Mouse (Mus musculus): ENCODE measurements around the gene Cbl. TPM values are rescaled to one million over a fixed set of nuclear protein-coding genes. Genes with fewer than 3 reads are reported as not detected.

Gene Cbl
- total RNA-seq, 1 experiment from 2014 or later = 32.7 TPM

DNA sequence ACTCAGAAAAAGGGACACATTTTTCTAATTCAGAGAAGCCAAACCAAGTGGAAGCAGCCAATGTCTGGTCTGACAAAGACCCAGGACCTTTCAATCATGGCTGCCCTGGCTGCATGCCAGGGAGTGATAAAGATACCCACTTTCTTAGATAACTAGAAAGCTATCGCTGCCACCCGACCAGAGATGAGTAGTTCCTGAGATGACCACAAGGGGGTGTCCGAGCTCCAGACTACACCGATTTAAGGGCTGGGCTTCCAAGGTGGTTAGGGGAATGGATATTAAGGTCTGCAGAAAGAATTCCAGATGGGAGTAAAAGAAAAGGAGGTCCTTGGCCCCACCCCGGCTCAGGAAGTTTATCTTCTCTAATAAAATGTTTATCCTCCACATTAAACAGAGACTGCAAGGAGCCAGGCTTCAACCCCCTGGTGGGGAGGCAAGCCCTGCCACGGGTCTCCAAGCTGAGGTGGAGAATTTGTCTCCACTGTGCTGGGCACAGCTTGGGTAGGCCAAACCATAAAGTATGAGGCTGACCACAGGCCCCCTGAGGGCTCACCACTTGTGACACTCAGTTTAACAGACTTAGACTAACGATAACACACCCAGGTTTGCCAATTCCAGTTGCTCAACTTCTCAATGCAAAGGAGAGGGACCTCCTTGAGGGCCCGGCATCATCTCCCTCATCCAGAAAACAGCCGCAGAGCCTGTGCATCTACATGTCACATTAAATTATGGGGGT is 124.3 kb downstream of the Cbl start:
- peak; percentile 32; the same call in 1 of the 2 replicates for ATAC-seq (replicated peaks; ENCODE audit: low read depth, poor library complexity, severe bottlenecking)

DNA sequence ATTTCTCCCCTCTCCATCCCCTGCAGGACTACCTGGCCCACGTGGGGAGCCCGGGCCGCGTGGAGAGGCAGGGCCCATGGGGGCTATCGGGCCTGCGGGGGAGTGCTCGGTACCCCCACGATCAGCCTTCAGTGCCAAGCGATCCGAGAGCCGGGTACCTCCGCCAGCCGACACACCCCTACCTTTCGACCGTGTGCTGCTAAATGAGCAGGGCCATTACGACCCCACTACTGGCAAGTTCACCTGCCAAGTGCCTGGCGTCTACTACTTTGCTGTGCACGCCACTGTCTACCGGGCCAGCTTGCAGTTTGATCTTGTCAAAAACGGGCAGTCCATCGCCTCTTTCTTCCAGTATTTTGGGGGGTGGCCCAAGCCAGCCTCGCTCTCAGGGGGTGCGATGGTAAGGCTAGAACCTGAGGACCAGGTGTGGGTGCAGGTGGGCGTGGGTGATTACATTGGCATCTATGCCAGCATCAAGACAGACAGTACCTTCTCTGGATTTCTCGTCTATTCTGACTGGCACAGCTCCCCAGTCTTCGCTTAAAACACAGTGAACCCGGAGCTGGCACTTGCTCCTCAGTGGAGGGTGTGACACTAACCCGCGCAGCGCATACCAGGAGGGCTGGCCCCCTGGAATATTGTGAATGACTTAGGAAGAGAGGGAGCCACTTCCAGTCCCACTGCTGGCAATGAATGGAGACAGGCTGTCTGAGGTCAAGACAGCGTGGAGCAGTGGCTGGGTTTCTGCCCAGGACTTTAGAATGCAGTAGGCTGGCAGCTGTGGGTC is 125.4 kb downstream of the Cbl start:
- ATAC-seq (replicated peaks; ENCODE audit: low read depth, poor library complexity, severe bottlenecking) = no peak

DNA sequence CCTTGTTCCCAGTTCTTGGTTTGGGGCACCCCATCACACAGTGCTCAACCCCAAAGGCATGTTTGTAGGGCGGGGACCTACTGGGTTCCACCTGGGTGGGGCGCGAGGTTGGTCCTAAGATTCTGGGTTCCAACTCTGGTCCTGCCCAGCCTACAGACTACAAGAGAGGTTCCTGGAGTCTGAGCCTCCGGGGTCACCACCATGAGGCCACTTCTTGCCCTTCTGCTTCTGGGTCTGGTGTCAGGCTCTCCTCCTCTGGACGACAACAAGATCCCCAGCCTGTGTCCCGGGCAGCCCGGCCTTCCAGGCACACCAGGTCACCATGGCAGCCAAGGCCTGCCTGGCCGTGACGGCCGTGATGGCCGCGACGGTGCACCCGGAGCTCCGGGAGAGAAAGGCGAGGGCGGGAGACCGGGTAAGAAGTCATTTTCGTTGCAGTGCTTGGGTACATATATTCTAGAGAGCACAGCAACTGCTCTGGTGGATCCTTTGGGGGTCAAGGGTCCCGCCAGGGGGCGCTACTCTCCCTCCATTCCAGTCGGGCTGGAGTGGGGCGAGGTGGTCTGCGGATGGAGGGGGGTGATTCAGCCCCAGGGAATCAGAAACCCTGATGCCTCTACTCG is 126.2 kb downstream of the Cbl start:
- ATAC-seq (replicated peaks; ENCODE audit: low read depth, poor library complexity, severe bottlenecking) = no peak

DNA sequence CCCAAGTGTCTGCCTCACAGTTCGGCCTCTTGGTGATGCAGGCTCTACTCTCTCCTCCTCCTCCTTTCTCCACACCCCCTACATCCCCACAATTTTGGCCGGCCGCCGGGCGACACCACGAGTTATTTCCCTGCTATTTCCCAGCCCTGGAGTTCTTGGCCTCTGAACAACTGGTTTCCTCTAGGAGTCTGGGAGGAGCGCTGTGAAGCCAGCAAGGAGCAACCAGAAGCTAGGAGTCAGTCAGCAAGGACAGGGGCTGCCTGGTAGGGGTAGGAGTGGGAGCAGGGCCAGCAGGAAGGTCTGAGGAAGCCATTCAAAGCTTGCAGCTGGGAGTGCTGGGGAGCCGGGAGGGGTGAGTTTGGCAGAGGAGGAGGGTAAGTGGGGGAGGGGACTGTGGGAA is 126.7 kb downstream of the Cbl start, which contains the start of gene C1qtnf5:
TSS of gene C1qtnf5 (plus strand) at position 136 of the 400 bp plus-strand sequence.
- no peak for ATAC-seq (replicated peaks; ENCODE audit: low read depth, poor library complexity, severe bottlenecking)

DNA sequence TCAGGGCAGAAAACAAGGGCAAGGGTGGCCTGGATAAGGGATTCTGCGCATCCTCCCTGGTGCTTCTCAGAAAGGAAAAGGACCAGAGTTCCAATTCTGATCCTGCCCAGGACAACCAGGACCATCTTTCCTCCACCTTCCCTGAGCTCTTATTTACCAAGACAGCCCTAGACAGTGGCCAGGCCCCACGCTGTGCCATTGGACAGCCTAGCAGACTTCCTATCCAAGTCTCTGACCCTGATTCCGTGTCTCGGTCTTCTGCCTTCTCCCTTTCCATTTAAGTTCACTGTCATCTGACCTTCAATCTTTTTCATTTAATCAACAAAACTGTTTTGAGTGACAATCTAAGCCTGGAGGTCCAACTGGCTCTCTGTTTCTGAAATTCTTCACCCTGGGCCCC is 127.3 kb downstream of the Cbl start:
- no peak for ATAC-seq (replicated peaks; ENCODE audit: low read depth, poor library complexity, severe bottlenecking)

DNA sequence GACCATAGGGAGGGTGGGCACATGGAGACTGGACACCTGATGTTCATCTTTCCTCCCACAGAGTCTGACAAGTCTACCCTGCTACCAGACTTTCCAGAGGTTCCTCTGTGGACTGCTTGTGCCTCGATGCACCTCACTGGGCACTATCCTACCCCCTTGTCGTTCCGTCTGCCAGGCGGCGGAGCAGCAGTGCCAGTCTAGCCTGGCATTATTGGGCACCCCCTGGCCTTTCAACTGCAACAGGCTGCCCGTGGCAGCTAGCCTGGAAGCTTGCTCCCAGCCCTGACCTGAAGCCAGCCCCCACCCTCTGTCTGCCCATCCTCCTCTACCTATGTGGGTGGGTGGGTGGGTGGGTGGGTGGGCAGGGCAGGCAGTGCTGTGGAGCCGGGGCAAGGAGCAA is 127.7 kb downstream of the Cbl start:
- no peak for ATAC-seq (replicated peaks; ENCODE audit: low read depth, poor library complexity, severe bottlenecking)

DNA sequence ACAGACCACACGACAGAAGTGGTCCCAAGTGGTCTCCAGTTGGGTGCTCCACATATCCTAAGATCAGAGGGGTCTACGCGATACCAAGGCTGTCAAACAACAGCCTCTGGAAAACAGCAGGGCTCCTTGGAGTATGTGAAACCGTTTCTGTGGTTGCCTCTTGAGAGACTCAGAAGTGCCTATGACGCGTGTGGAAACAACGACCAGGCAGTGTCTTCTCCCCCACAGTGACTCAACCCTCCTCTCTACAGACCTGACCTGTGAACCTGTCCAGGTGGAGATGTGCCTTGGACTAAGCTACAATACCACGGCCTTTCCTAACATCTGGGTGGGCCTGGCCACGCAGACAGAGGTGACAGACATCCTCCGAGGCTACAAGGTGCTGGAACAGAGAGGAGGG is 128.1 kb downstream of the Cbl start:
- ATAC-seq (replicated peaks; ENCODE audit: low read depth, poor library complexity, severe bottlenecking) = no peak

DNA sequence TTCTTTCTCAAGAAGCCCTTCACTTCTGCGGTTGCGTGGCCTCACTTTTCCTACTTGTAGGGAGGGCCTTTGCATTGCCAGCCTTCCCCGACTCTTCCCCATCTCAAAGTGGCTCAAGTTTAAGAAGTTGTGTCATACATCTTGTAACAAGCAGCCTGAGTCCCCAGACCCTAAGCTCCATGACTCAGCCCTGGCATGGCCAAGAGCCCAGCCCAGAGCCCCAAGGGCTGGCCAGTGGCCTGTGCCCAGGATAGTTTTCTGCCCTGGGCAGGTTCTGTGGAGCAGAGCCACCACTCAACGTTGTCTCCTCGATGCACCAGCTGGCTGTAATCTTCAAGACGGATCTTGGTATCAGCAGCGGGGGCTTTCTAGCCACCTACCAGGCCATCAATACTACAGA is 129.0 kb downstream of the Cbl start:
- ATAC-seq (replicated peaks; ENCODE audit: low read depth, poor library complexity, severe bottlenecking) = no peak

DNA sequence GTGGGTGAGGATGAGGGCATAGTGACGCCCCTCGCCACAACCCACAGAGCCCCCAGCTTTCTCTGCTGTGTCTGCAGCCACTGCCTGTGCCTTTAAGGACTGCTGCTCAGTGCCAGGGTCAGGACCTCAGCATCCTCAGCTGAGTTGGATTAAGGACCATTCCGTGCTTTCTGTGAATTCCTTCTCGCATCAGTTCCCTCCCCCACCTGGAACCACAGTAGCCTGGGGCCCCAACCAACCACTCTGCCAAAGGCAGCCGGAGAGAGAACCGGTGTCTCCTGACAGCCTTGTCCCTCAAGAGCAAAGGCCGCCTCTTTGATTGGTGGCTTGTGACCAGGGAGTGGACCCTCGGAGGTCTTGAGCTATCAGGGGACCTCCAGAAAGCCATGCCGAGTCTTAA is 132.4 kb downstream of the Cbl start, which contains the start of gene Mfrp:
TSS of gene Mfrp (plus strand) at position 240 of the 400 bp plus-strand sequence.
- ATAC-seq (replicated peaks; ENCODE audit: low read depth, poor library complexity, severe bottlenecking) = no peak

DNA sequence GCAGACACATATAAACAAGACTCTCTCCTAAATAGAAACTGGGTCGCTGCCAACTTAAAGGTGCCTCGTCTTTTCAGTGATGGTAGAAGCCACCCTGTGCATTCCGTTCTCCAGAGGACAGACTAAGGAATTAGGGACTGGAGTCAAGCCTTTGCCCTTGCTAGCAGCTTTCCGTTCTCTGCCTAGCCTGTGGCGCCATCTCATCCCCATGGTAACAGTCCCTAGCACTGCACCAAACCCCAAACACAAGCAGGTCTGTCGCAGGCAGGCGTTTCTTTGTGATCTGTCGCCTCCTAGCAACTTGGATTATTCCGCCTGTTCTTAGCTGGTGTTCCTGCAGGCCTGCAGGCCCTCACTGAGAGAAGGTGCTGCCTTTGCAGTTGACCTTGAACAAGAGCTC is 137.3 kb downstream of the Cbl start:
- no peak for ATAC-seq (replicated peaks; ENCODE audit: low read depth, poor library complexity, severe bottlenecking)

DNA sequence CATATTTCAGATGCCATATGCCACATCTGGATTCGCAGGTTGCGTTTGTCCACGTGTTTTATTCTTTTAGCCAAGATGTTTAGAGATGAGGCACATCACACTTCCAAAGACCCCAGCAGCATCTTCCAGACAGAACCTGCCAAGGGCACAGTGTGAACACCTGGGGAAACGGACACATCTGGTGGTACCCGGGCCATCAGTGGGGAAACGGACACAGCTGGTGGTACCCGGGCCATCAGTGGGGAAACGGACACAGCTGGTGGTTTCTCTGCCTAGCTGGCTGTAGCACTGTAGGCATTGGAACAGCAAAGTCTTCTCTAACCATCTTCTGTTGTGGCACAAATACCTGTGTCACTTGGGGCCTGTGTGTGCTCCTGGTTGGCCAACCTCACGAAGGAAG is 138.1 kb downstream of the Cbl start:
- no peak for ATAC-seq (replicated peaks; ENCODE audit: low read depth, poor library complexity, severe bottlenecking)

DNA sequence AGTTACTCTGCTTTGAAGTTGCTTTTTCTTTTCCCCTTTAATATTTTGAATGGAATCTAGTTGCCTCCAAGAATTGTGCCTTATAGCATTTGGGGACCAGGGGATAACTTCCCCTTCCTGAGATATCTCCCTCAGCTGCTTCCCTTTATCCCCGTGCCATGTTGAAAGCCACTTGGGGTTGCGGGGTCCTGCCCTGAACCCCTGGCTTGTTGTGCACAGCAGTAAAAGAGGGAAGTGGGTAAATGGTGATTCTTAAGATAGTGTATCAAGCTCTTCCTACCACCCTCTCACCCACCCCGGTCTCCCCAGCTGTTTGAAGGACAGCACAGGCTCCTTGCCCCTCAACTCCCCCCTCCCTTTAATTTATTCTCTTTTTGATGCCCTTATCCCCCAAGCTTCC is 139.1 kb downstream of the Cbl start:
- ATAC-seq (replicated peaks; ENCODE audit: low read depth, poor library complexity, severe bottlenecking) = peak; percentile 78

DNA sequence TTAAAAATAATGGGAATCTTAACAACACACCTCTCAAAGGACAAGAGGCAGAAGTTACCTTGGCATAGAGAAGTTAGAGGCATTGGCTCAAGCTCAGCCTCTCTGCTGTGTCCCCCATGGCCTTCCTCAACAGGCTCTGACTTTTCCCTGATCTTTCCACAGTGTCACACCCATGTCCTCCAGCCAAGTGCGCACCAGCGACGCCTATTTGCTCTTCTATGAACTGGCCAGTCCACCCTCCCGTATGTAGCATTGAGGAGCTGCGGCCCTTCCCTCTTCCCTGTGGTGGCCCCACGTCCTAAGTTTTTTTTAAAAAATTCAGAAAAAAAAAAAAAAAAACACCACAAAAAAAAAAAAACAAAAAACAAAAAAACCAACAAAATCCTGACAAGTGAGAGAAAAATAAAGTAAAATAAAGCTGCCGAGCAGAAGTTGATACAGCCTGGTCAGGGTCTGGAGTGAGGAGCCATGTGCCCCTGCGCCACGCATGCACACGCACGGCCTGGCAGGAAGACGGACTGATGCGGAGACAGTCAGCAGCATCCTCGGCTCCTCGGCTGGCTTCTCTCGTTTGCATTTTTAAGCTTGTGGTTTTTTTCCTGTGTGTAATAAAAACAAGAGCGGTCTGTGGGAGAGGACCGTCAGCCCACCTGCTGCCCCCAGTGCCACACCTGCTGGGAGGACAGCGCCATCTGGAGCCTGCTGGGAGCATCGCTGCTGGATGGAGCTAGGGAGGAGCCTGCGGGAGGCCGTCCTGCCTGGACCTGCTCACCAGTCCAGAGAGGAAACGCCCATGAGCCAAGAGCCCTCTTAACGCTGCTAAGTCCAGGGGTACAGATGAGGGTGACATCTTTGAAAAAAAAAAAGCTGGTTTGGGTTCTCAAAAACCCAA is 140.0 kb downstream of the Cbl start:
- peak; percentile 64 for ATAC-seq (replicated peaks; ENCODE audit: low read depth, poor library complexity, severe bottlenecking)

Other genes with a start within 250 kb of the Cbl start
- 0.78 and 4.3 TPM in 2 replicates for gene Thy1, start 190.7 kb downstream of the Cbl start, total RNA-seq (2017)
- 3.8 and 5.0 TPM in 2 replicates for gene Usp2, start 167.0 kb downstream of the Cbl start, total RNA-seq (2017)
- not detected in 2 replicates for gene Mfrp, start 132.3 kb downstream of the Cbl start, total RNA-seq (2017)
- gene C1qtnf5, start 126.8 kb downstream of the Cbl start, total RNA-seq (2017) = not detected in 2 replicates
- gene Gm49380, start 120.5 kb downstream of the Cbl start, total RNA-seq (2017) = not detected in 2 replicates
- 19.3 and 21.8 TPM in 2 replicates for gene Rnf26, start 120.5 kb downstream of the Cbl start, total RNA-seq (2017)
- 0.15 and 2.6 TPM in 2 replicates for gene Mcam, start 99.6 kb downstream of the Cbl start, total RNA-seq (2017)
- not detected in 2 replicates for gene Ccdc153, start 6.6 kb upstream of the Cbl start, total RNA-seq (2017)
- 0.58 TPM in 1 of 2 replicates, not detected in the other for gene Pdzd3, start 17.4 kb upstream of the Cbl start, total RNA-seq (2017)
- gene Nlrx1, start 34.5 kb upstream of the Cbl start, total RNA-seq (2017) = 1.6 and 3.4 TPM in 2 replicates
- gene Abcg4, start 54.6 kb upstream of the Cbl start, total RNA-seq (2017) = 4.2 and 4.8 TPM in 2 replicates
- 10.6 and 12.1 TPM in 2 replicates for gene Hinfp, start 71.6 kb upstream of the Cbl start, total RNA-seq (2017)
- gene C2cd2l, start 86.2 kb upstream of the Cbl start, total RNA-seq (2017) = 2.1 and 4.4 TPM in 2 replicates
- 10.6 and 14.2 TPM in 2 replicates for gene Dpagt1, start 92.0 kb upstream of the Cbl start, total RNA-seq (2017)
- gene H2afx, start 100.6 kb upstream of the Cbl start, total RNA-seq (2017) = 286 and 311 TPM in 2 replicates
- gene Hmbs, start 110.2 kb upstream of the Cbl start, total RNA-seq (2017) = 71.4 and 73.7 TPM in 2 replicates
- gene Vps11, start 127.6 kb upstream of the Cbl start, total RNA-seq (2017) = 16.9 and 18.6 TPM in 2 replicates
- 90.4 and 99.1 TPM in 2 replicates for gene Hyou1, start 145.4 kb upstream of the Cbl start, total RNA-seq (2017)
- 15.7 and 26.1 TPM in 2 replicates for gene Slc37a4, start 162.8 kb upstream of the Cbl start, total RNA-seq (2017)
- 2,354 and 2,766 TPM in 2 replicates for gene Rps25, start 173.1 kb upstream of the Cbl start, total RNA-seq (2017)
- 29.5 and 39.8 TPM in 2 replicates for gene Trappc4, start 173.6 kb upstream of the Cbl start, total RNA-seq (2017)
- 18.8 and 35.2 TPM in 2 replicates for gene Ccdc84, start 184.5 kb upstream of the Cbl start, total RNA-seq (2017)
- gene Foxr1, start 207.1 kb upstream of the Cbl start, total RNA-seq (2017) = not detected in 2 replicates
- not detected in 2 replicates for gene Upk2, start 220.9 kb upstream of the Cbl start, total RNA-seq (2017)
- 3.1 and 5.7 TPM in 2 replicates for gene Bcl9l, start 248.8 kb upstream of the Cbl start, total RNA-seq (2017)

Data from common myeloid progenitor, adult 5-6 weeks (primary cell).